Mouse (Mus musculus) ES-Bruce4 (cell line): Measurements from ENCODE around the gene Mvp. TPM values are rescaled to one million over a fixed set of nuclear protein-coding genes. Genes with fewer than 3 reads are reported as not detected.
A peak's percentile ranks its signal among the peaks of the same experiment; 100 is the strongest.

Source experiments
- H3K27ac ChIP-seq: 2 replicates; pipeline ENCODE4 v1.5.1; 2012; ENCODE audit warnings: low read length, inconsistent platforms; ENCODE audit not compliant: insufficient read depth
- H3K27me3 ChIP-seq: 2 replicates; pipeline ENCODE4 v1.6.1; 2012; ENCODE audit warnings: mild to moderate bottlenecking, low read length, inconsistent platforms; ENCODE audit not compliant: control insufficient read depth, poor library complexity, insufficient read depth, severe bottlenecking
- H3K36me3 ChIP-seq: 2 replicates; pipeline ENCODE4 v1.6.1; 2012; ENCODE audit warnings: inconsistent platforms, mild to moderate bottlenecking, low read length, moderate library complexity; ENCODE audit not compliant: control insufficient read depth, poor library complexity, insufficient read depth, severe bottlenecking
- H3K4me1 ChIP-seq: one replicate; pipeline ENCODE4 v1.8.1; 2011; ENCODE audit warnings: low read length; ENCODE audit not compliant: control insufficient read depth, insufficient read depth
- H3K4me3 ChIP-seq: 2 replicates; pipeline ENCODE4 v1.5.1; 2011; ENCODE audit warnings: low read depth, mild to moderate bottlenecking, low read length
- H3K9ac ChIP-seq: 2 replicates; pipeline ENCODE4 v1.6.1; 2012; ENCODE audit warnings: low read depth, mild to moderate bottlenecking, inconsistent platforms; ENCODE audit not compliant: poor library complexity, severe bottlenecking
- H3K9me3 ChIP-seq: replicated peaks from 2 replicates; pipeline ENCODE4 v1.6.1; 2012; ENCODE audit warnings: mild to moderate bottlenecking, low read length, inconsistent platforms; ENCODE audit not compliant: control insufficient read depth, poor library complexity, insufficient read depth, severe bottlenecking
- CTCF ChIP-seq: IDR thresholded peaks from one replicate; pipeline ENCODE4 v1.8.1; 2011; ENCODE audit warnings: low read depth, low read length
- EP300 ChIP-seq: IDR thresholded peaks from 2 replicates; pipeline ENCODE4 v1.6.1; 2011; ENCODE audit warnings: low read depth, low read length; ENCODE audit not compliant: insufficient read depth
- POLR2A ChIP-seq: IDR thresholded peaks from one replicate; pipeline ENCODE4 v1.8.1; 2011; ENCODE audit warnings: low read length; ENCODE audit not compliant: insufficient read depth
- polyA plus RNA-seq: library from polyadenylated mRNA; stranded (reverse); fragments of >200 nt; gene quantifications from 2 replicates; pipeline ENCODE4 v1.2.4, GENCODE M21; 2011; ENCODE audit warnings: low read depth; ENCODE audit not compliant: missing spikeins, insufficient read depth, insufficient read length

Mvp gene
- polyA plus RNA-seq, 1 experiment: 17.9 TPM

DNA sequence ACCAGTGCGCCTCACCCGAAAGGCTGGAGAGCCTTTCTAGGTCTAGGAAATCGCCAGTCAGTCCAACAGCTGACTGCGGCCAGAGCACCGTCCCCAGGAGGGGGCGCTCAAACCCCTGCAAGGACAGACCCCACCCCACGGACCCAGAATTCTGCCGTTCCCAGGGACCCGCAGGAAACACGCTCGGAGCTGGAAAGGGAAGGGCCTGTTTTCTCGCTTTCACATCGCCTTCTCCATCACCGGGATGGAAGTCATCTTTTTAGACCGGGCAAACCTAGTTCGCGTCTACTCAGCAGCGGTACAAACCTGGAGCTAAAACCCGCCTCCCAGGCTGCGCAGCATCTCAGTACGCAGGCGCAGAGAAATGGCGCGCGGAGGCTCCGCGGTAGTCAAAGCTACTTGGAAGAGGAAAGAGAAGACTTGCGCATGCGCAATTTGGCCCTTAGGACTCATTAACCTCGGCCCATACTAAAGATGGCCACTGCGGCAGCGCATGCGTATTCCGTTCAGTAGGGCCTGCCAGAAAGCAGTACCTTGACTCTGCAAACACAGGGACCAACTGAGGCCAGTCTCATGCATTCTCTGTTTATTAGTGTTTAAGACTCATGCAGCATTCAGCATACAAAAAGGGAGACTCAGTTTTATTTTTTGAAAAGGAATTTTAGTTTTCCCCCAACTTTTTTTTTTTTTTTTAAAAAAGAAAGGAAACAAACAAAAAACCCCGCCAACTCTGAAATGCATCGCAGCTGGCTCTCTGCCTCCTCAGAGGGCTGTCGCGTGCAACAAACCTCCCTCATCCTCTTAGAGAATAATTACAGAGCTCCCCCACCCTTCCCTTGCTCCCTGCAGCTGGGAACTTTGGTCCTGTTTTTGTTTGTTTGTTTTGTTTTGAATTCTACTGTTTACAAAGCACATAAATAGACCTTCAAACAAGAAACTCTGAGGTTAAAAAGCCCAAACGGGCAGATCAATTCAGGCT is 2.8 kb upstream of the Mvp start, which contains the start of gene Pagr1a:
Gene Pagr1a (minus strand): TSS at position 382 of the 979 bp plus-strand sequence.
- Histone ChIP-seq H3K36me3 (peaks cover 10% of the 10 kb centered on the region), H3K9ac (peak within 1 kb of the TSS; percentile 71), H3K27me3 (no peaks in the 10 kb centered on the region), H3K27ac (peak within 1 kb of the TSS; percentile 63), H3K4me1 (peaks cover 5% of the 10 kb centered on the region), H3K9me3 (no peaks in the 10 kb centered on the region), H3K4me3 (peak within 1 kb of the TSS; percentile 89)
- TF ChIP-seq POLR2A (peak; percentile 28), EP300 (no peak), CTCF (peak; percentile 79)

DNA sequence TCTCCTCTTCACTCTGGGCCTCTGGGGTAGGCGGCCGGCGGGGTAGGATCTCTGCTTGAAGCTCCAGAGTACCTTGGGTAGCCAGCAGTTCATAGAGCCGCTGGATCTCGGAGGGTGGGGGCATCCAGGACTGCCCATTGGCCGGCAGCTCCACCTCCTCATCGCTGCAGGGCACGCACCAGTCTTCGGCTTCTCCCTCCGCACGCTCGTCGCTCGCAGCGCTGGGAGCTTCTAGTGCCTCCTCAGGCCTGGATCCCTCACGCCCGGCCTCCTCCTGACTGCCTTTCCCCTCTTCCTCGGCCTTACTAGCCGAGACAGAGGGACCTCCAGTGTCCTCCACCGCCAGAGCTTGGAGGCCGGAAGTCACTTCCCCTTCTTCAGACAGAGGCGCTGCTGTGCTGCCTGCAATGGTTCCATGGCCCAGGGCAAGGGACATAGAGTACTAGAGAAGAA is 2.1 kb upstream of the Mvp start:
- Histone ChIP-seq H3K36me3 (peaks cover 9% of the 10 kb centered on the region), H3K9ac (peak overlapping the region; percentile 71), H3K4me1 (peaks cover 5% of the 10 kb centered on the region), H3K27me3 (no peaks in the 10 kb centered on the region), H3K4me3 (peak overlapping the region; percentile 89), H3K27ac (peak overlapping the region; percentile 36), H3K9me3 (no peaks in the 10 kb centered on the region)
- TF ChIP-seq POLR2A (no peak), EP300 (no peak), CTCF (no peak)

DNA sequence TGATC is 1.9 kb upstream of the Mvp start, which contains the start of gene Pagr1b:
Gene Pagr1b (minus strand): TSS at position 4 of the 5 bp plus-strand sequence.
- peak within 1 kb of the TSS; percentile 63 for H3K27ac ChIP-seq
- H3K9ac ChIP-seq: peak within 1 kb of the TSS; percentile 71
- TF ChIP-seq EP300 (no peak), POLR2A (no peak), CTCF (no peak)
- no peaks in the 10 kb centered on the region for H3K9me3 ChIP-seq
- peak within 1 kb of the TSS; percentile 89 for H3K4me3 ChIP-seq
- H3K4me1 ChIP-seq: peaks cover 5% of the 10 kb centered on the region
- peaks cover 9% of the 10 kb centered on the region for H3K36me3 ChIP-seq
- H3K27me3 ChIP-seq: no peaks in the 10 kb centered on the region

DNA sequence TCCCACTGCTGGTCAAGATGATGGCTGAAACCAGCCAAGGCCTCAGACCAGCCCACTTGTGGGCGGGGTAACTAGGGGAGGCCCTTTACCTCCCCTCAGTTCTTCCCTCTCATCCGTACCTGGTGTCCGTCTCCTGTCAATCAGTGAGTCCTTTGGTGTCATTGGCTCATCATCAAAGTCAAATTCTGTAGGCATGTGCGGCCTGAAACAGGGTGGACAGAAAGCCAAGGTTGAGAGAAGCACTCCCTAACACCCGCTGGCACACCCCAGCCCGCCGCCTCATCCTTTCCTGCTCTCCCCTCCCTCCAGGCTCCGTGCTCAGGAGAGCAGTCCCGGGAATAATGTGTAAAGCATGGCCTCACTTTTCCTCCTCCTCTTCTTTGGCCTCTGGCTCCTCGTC is 1.7 kb upstream of the Mvp start:
- H3K4me1 ChIP-seq: peaks cover 5% of the 10 kb centered on the region
- peak overlapping the region; percentile 36 for H3K27ac ChIP-seq
- TF ChIP-seq EP300: no peak
- TF ChIP-seq POLR2A: peak; percentile 40
- H3K4me3 ChIP-seq: peak overlapping the region; percentile 89
- peak overlapping the region; percentile 71 for H3K9ac ChIP-seq
- H3K27me3 ChIP-seq: no peaks in the 10 kb centered on the region
- peaks cover 9% of the 10 kb centered on the region for H3K36me3 ChIP-seq
- no peaks in the 10 kb centered on the region for H3K9me3 ChIP-seq

DNA sequence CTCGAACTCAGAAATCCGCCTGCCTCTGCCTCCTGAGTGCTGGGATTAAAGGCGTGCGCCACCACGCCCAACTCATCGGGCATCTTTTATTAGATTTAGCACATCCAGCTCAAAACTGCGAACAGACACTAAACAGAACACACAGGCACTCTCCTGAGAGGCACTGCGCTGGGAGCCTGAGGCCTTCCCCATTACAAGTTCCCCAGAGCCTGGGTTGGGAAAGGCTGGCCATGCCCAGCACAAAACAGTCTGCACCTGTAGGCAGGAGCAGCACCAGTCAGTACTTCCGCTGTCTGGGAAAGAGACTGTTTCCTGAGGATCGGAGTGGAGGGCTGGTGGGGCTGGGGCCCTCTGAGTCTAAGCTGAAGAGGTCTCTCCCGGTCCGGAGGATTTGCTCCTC is 572 bp upstream of the Mvp start:
- no peaks in the 10 kb centered on the region for H3K9me3 ChIP-seq
- peak overlapping the region; percentile 61 for H3K27ac ChIP-seq
- H3K9ac ChIP-seq: peak overlapping the region; percentile 35
- TF ChIP-seq EP300 (no peak), CTCF (no peak), POLR2A (no peak)
- peaks cover 5% of the 10 kb centered on the region for H3K4me1 ChIP-seq
- no peak overlapping the region for H3K4me3 ChIP-seq
- no peaks in the 10 kb centered on the region for H3K27me3 ChIP-seq
- H3K36me3 ChIP-seq: peaks cover 9% of the 10 kb centered on the region

DNA sequence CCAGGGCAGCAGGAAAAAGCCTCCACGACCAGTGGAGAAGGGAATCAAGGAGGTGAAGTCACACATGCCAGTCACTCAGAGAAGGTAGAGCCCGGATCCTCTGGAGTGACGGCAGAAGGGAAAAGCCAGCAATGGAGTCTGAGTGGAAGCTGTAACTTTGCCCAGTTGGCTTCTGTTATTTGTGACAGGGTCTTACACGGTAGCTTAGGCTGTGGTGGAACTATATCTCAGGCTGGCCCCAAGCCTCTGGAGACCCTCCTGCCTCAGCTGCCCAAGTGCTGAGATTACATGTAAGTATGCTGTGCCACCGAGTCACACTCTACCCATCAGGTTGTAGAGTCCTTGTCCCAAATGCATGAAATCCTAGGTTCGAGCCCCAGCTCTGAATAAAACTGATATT is 1.0 kb downstream of the Mvp start:
- H3K9ac ChIP-seq: no peak overlapping the region
- H3K27me3 ChIP-seq: no peaks in the 10 kb centered on the region
- peaks cover 9% of the 10 kb centered on the region for H3K36me3 ChIP-seq
- no peaks in the 10 kb centered on the region for H3K9me3 ChIP-seq
- no peak for TF ChIP-seq EP300
- no peak for TF ChIP-seq CTCF
- no peak for TF ChIP-seq POLR2A
- H3K4me3 ChIP-seq: no peak overlapping the region
- H3K27ac ChIP-seq: no peak overlapping the region
- peaks cover 5% of the 10 kb centered on the region for H3K4me1 ChIP-seq
